Mouse (Mus musculus) adrenal gland, postnatal 10 days (tissue): ENCODE results near the gene Leprot. TPM values are rescaled to one million over a fixed set of nuclear protein-coding genes. Genes with fewer than 3 reads are reported as not detected.

Experiments used
- DNase-seq: peaks from one replicate; pipeline ENCODE4 v3.0.0; 2021; ENCODE audit warnings: mixed read lengths
- long read RNA-seq, 2 experiments: library from polyadenylated mRNA; stranded (forward); transcript quantifications; one replicate each; pipeline ENCODE4 v2.0.0; 2021
- total RNA-seq, 2 experiments: library from RNA; stranded (reverse); gene quantifications; 2 replicates each; pipeline ENCODE4 v1.2.3; 2021

Leprot gene
- total RNA-seq = 10 to 100 TPM; 55.3 to 63.0 TPM
- long read RNA-seq, experiment 1, transcript Leprot-201 (4 exons, 1,898 nt) = major isoform, 70 of 109 reads
- long read RNA-seq, experiment 1, partial matches to known transcripts = 38 of 109 reads
- long read RNA-seq, experiment 1, other reads (novel, unspliced or antisense) = 0 of 109 reads
- long read RNA-seq, experiment 2, transcript Leprot-201 (4 exons, 1,898 nt) = major isoform, 33 of 33 reads
- long read RNA-seq, experiment 2, partial matches to known transcripts = 0 of 33 reads
- long read RNA-seq, experiment 2, other reads (novel, unspliced or antisense) = 0 of 33 reads

GRCm38 (mm10) chr4:101647196-101647905 is at the start of gene Leprot:
Leprot (plus strand) TSS chr4:101647718.
- DNase-seq = peak; percentile 99

- peak; percentile 12 for DNase-seq
These were observed 45.8 kb upstream of the Leprot start for GRCm38 (mm10) chr4:101601758-101602157.

GRCm38 (mm10) chr4:101603635-101604034 is 43.9 kb upstream of the Leprot start:
- no peak for DNase-seq

GRCm38 (mm10) chr4:101616520-101616919 is 31.0 kb upstream of the Leprot start:
- DNase-seq = no peak

- DNase-seq = no peak
These were observed 29.8 kb upstream of the Leprot start for GRCm38 (mm10) chr4:101617742-101618141.

GRCm38 (mm10) chr4:101620206-101620605 is 27.3 kb upstream of the Leprot start:
- DNase-seq = no peak

GRCm38 (mm10) chr4:101621241-101621640 is 26.3 kb upstream of the Leprot start:
- no peak for DNase-seq

- DNase-seq = no peak
These were observed 22.2 kb upstream of the Leprot start for GRCm38 (mm10) chr4:101625278-101625677.

GRCm38 (mm10) chr4:101635596-101635995 is 11.9 kb upstream of the Leprot start:
- no peak for DNase-seq

- no peak for DNase-seq
These were observed 10.0 kb upstream of the Leprot start for GRCm38 (mm10) chr4:101637472-101637871.

GRCm38 (mm10) chr4:101640631-101641030 is 6.9 kb upstream of the Leprot start:
- no peak for DNase-seq

GRCm38 (mm10) chr4:101642708-101643107 is 4.8 kb upstream of the Leprot start:
- no peak for DNase-seq

- no peak for DNase-seq
These were observed 4.3 kb upstream of the Leprot start for GRCm38 (mm10) chr4:101643216-101643615.

- no peak for DNase-seq
These were observed 692 bp upstream of the Leprot start for GRCm38 (mm10) chr4:101646857-101647195.

GRCm38 (mm10) chr4:101647976-101648642 is 591 bp downstream of the Leprot start:
- no peak for DNase-seq

- DNase-seq = no peak
These were observed 1.2 kb downstream of the Leprot start for GRCm38 (mm10) chr4:101648745-101649144.

- DNase-seq = no peak
These were observed 3.4 kb downstream of the Leprot start for GRCm38 (mm10) chr4:101650961-101651360.

- no peak for DNase-seq
These were observed 6.7 kb downstream of the Leprot start for GRCm38 (mm10) chr4:101654256-101654655.

GRCm38 (mm10) chr4:101654788-101655414 is 7.4 kb downstream of the Leprot start:
- no peak for DNase-seq

- DNase-seq = no peak
These were observed 7.9 kb downstream of the Leprot start for GRCm38 (mm10) chr4:101655415-101655790.

- DNase-seq = no peak
These were observed 8.5 kb downstream of the Leprot start for GRCm38 (mm10) chr4:101656056-101656455.

- DNase-seq = no peak
These were observed 9.5 kb downstream of the Leprot start for GRCm38 (mm10) chr4:101656956-101657570.
